Mouse (Mus musculus): ENCODE measurements around the gene Gm20671. TPM values are rescaled to one million over a fixed set of nuclear protein-coding genes. Genes with fewer than 3 reads are reported as not detected.

Gm20671 gene
- total RNA-seq, 2 experiments from 2014 or later = not detected

Other genes with a start within 250 kb of the Gm20671 start
- 10 to 100 TPM; 30.3 to 35.0 TPM for gene Yes1, start 215.9 kb downstream of the Gm20671 start, total RNA-seq (2021)
- 10 to 100 TPM; 31.1 to 33.4 TPM for gene Pisd, start 41.5 kb downstream of the Gm20671 start, total RNA-seq (2021)
- 10 to 100 TPM; 15.0 to 15.2 TPM for gene Prr14l, start 27.1 kb upstream of the Gm20671 start, total RNA-seq (2021)
- gene Depdc5, start 36.6 kb upstream of the Gm20671 start, total RNA-seq (2021) = 10 to 100 TPM; 17.8 to 19.5 TPM
- gene Ywhah, start 191.7 kb upstream of the Gm20671 start, total RNA-seq (2021) = 100 to 1,000 TPM; 141 to 144 TPM